Mouse (Mus musculus): ENCODE data around the gene Pde4d. TPM values are rescaled to one million over a fixed set of nuclear protein-coding genes. Genes with fewer than 3 reads are reported as not detected.

The Pde4d gene
- polyA plus RNA-seq, 1 experiment from 2014 or later, result 12.4 TPM

GRCm38 (mm10) chr13:109954189-109954588 lies 1504.4 kb downstream of the Pde4d start:
- no peak overlapping the region for H3K9ac ChIP-seq
- no peak overlapping the region for H3K4me2 ChIP-seq (replicated peaks)
- no peaks in the 10 kb centered on the region for H3K9me3 ChIP-seq
- peaks cover 27% of the 10 kb centered on the region for H3K36me3 ChIP-seq
- WGBS, result 95% methylated on average over 8 of the region's 8 CpGs
- H3K4me1 ChIP-seq, result no peaks in the 10 kb centered on the region
- no peak overlapping the region for H3K27ac ChIP-seq
- no peak overlapping the region for H3K4me3 ChIP-seq
- no peaks in the 10 kb centered on the region for H3K27me3 ChIP-seq (replicated peaks)
- ATAC-seq (ENCODE audit: low FRiP score, low read depth), result no peak

GRCm38 (mm10) chr13:109957953-109958352 lies 1508.2 kb downstream of the Pde4d start:
- no peaks in the 10 kb centered on the region for H3K27me3 ChIP-seq (replicated peaks)
- no peaks in the 10 kb centered on the region for H3K4me1 ChIP-seq
- no peaks in the 10 kb centered on the region for H3K36me3 ChIP-seq
- H3K4me3 ChIP-seq, result no peak overlapping the region
- no peak overlapping the region for H3K4me2 ChIP-seq (replicated peaks)
- no peak for ATAC-seq (ENCODE audit: low FRiP score, low read depth)
- H3K9ac ChIP-seq, result no peak overlapping the region
- H3K9me3 ChIP-seq, result no peaks in the 10 kb centered on the region
- no peak overlapping the region for H3K27ac ChIP-seq
- 82% methylated on average over 4 of the region's 4 CpGs for WGBS

GRCm38 (mm10) chr13:109982821-109983443 lies 1533.2 kb downstream of the Pde4d start:
- Histone ChIP-seq H3K4me3 (no peak overlapping the region), H3K4me2 (replicated peaks) (no peak overlapping the region), H3K9ac (no peak overlapping the region), H3K36me3 (no peaks in the 10 kb centered on the region), H3K27me3 (replicated peaks) (no peaks in the 10 kb centered on the region), H3K27ac (no peak overlapping the region), H3K9me3 (no peaks in the 10 kb centered on the region), H3K4me1 (no peaks in the 10 kb centered on the region)
- ATAC-seq (ENCODE audit: low FRiP score, low read depth), result no peak
- WGBS, result 56% methylated on average over 10 of the region's 10 CpGs

GRCm38 (mm10) chr13:109985411-109985810 lies 1535.7 kb downstream of the Pde4d start:
- no peak for ATAC-seq (ENCODE audit: low FRiP score, low read depth)

GRCm38 (mm10) chr13:109985892-109986291 lies 1536.1 kb downstream of the Pde4d start:
- no peak overlapping the region for H3K4me2 ChIP-seq (replicated peaks)
- no peaks in the 10 kb centered on the region for H3K27me3 ChIP-seq (replicated peaks)
- no peaks in the 10 kb centered on the region for H3K36me3 ChIP-seq
- no peaks in the 10 kb centered on the region for H3K4me1 ChIP-seq
- no peak overlapping the region for H3K4me3 ChIP-seq
- H3K9ac ChIP-seq, result no peak overlapping the region
- 74% methylated on average over 5 of the region's 5 CpGs for WGBS
- H3K27ac ChIP-seq, result no peak overlapping the region
- H3K9me3 ChIP-seq, result no peaks in the 10 kb centered on the region
- no peak for ATAC-seq (ENCODE audit: low FRiP score, low read depth)

More at GRCm38 (mm10) chr13:109985411-109985810, 1535.7 kb downstream of the Pde4d start:
- H3K27me3 ChIP-seq (replicated peaks), result no peaks in the 10 kb centered on the region
- no peak overlapping the region for H3K4me3 ChIP-seq
- H3K9ac ChIP-seq, result no peak overlapping the region
- no peaks in the 10 kb centered on the region for H3K36me3 ChIP-seq
- H3K4me2 ChIP-seq (replicated peaks), result no peak overlapping the region
- H3K27ac ChIP-seq, result no peak overlapping the region
- no peaks in the 10 kb centered on the region for H3K9me3 ChIP-seq
- H3K4me1 ChIP-seq, result no peaks in the 10 kb centered on the region
- WGBS, result 85% methylated on average over 5 of the region's 5 CpGs

- WGBS, result 81% methylated on average over 5 of the region's 5 CpGs
- ATAC-seq (ENCODE audit: low FRiP score, low read depth), result no peak
- H3K36me3 ChIP-seq, result no peaks in the 10 kb centered on the region
Observed at GRCm38 (mm10) chr13:109992775-109993505, 1543.2 kb downstream of the Pde4d start.

GRCm38 (mm10) chr13:109994240-109994764 lies 1544.6 kb downstream of the Pde4d start:
- Histone ChIP-seq H3K9me3 (no peaks in the 10 kb centered on the region), H3K4me3 (no peak overlapping the region), H3K36me3 (no peaks in the 10 kb centered on the region), H3K27me3 (replicated peaks) (no peaks in the 10 kb centered on the region), H3K4me2 (replicated peaks) (no peak overlapping the region), H3K9ac (no peak overlapping the region), H3K27ac (no peak overlapping the region), H3K4me1 (no peaks in the 10 kb centered on the region)
- no peak for ATAC-seq (ENCODE audit: low FRiP score, low read depth)
- 74% methylated on average over 3 of the region's 3 CpGs for WGBS

More at GRCm38 (mm10) chr13:109992775-109993505, 1543.2 kb downstream of the Pde4d start:
- H3K27ac ChIP-seq, result no peak overlapping the region
- H3K27me3 ChIP-seq (replicated peaks), result no peaks in the 10 kb centered on the region
- no peak overlapping the region for H3K9ac ChIP-seq
- H3K4me2 ChIP-seq (replicated peaks), result no peak overlapping the region
- H3K4me1 ChIP-seq, result no peaks in the 10 kb centered on the region
- no peaks in the 10 kb centered on the region for H3K9me3 ChIP-seq
- no peak overlapping the region for H3K4me3 ChIP-seq

- Histone ChIP-seq H3K27ac (no peak overlapping the region), H3K9ac (no peak overlapping the region), H3K4me3 (no peak overlapping the region), H3K4me2 (replicated peaks) (no peak overlapping the region), H3K36me3 (no peaks in the 10 kb centered on the region), H3K27me3 (replicated peaks) (no peaks in the 10 kb centered on the region), H3K9me3 (no peaks in the 10 kb centered on the region), H3K4me1 (no peaks in the 10 kb centered on the region)
- no peak for ATAC-seq (ENCODE audit: low FRiP score, low read depth)
- 85% methylated on average over 3 of the region's 3 CpGs for WGBS
Observed at GRCm38 (mm10) chr13:110002081-110002480, 1552.3 kb downstream of the Pde4d start.

MicroRNAs encoded within 50 kb of the gene (microRNA counts, 519-probe panel; counts per million panel counts)
- microRNA mmu-miR-1904, result 342 counts per million, percentile 67 among the panel's probes with 10 or more counts
- microRNA mmu-miR-582-3p, result 342 counts per million, percentile 67 among the panel's probes with 10 or more counts
- microRNA mmu-miR-582-5p, result 342 counts per million, percentile 67 among the panel's probes with 10 or more counts

Small RNAs within 50 kb of the gene (microRNA-seq; reads per million reads assigned to microRNA genes)
- gene Mir1904 (not detected), gene Mir582 (23.4 reads per million, percentile 33 among the genes with 10 or more reads in this experiment)

Other genes with a start within 250 kb of the Pde4d start
- 1.2 and 1.5 TPM in 2 replicates for gene Elovl7, start 235.5 kb upstream of the Pde4d start, polyA plus RNA-seq (2016; fragmentation: Nextera tagmentation; extraction: Ambion mirVana)
- gene Depdc1b, start 133.6 kb upstream of the Pde4d start, polyA plus RNA-seq (2016; fragmentation: Nextera tagmentation; extraction: Ambion mirVana), result 10.1 and 11.4 TPM in 2 replicates